Mouse (Mus musculus) adrenal gland, postnatal 25 days (tissue): Measurements from ENCODE around the gene Nufip2. TPM values are rescaled to one million over a fixed set of nuclear protein-coding genes. Genes with fewer than 3 reads are reported as not detected.
A peak's percentile ranks its signal among the peaks of the same experiment; 100 is the strongest.

ENCODE experiments used
- DNase-seq: peaks from one replicate; pipeline ENCODE4 v3.0.0; 2021; ENCODE audit warnings: mixed read lengths
- total RNA-seq: library from RNA; stranded (reverse); gene quantifications from 2 replicates; pipeline ENCODE4 v1.2.3, GENCODE M21; 2021

Nufip2 gene
- total RNA-seq, 1 experiment from 2014 or later: 92.9 TPM

- DNase-seq: no peak
Measured at GRCm38 (mm10) chr11:77771879-77772713, 86.1 kb downstream of the Nufip2 start.

GRCm38 (mm10) chr11:77775701-77776400 lies 89.9 kb downstream of the Nufip2 start:
- no peak for DNase-seq

GRCm38 (mm10) chr11:77777436-77777835 lies 91.5 kb downstream of the Nufip2 start:
- DNase-seq: no peak

GRCm38 (mm10) chr11:77777937-77778336 lies 92.0 kb downstream of the Nufip2 start:
- no peak for DNase-seq

- DNase-seq: no peak
Measured at GRCm38 (mm10) chr11:77779240-77779639, 93.3 kb downstream of the Nufip2 start.

- DNase-seq: no peak
Measured at GRCm38 (mm10) chr11:77781088-77781487, 95.1 kb downstream of the Nufip2 start.

- DNase-seq: no peak
Measured at GRCm38 (mm10) chr11:77782104-77782815, 96.3 kb downstream of the Nufip2 start.

- no peak for DNase-seq
Measured at GRCm38 (mm10) chr11:77783211-77783746, 97.3 kb downstream of the Nufip2 start.

GRCm38 (mm10) chr11:77783747-77784646 lies 98.0 kb downstream of the Nufip2 start:
- no peak for DNase-seq

GRCm38 (mm10) chr11:77784894-77785293 lies 98.9 kb downstream of the Nufip2 start:
- no peak for DNase-seq

- DNase-seq: no peak
Measured at GRCm38 (mm10) chr11:77785396-77785767, 99.4 kb downstream of the Nufip2 start.

- DNase-seq: peak; percentile 69
Measured at GRCm38 (mm10) chr11:77785768-77786561, 100.0 kb downstream of the Nufip2 start.

GRCm38 (mm10) chr11:77787707-77788106 lies 101.8 kb downstream of the Nufip2 start, which contains the start of gene Gm10277:
Gene Gm10277, minus strand, starts transcription at chr11:77787747.
- DNase-seq: no peak

GRCm38 (mm10) chr11:77789512-77789911 lies 103.6 kb downstream of the Nufip2 start:
- DNase-seq: no peak

GRCm38 (mm10) chr11:77790286-77790685 lies 104.3 kb downstream of the Nufip2 start:
- no peak for DNase-seq

- DNase-seq: no peak
Measured at GRCm38 (mm10) chr11:77791241-77791727, 105.3 kb downstream of the Nufip2 start.
